Mouse (Mus musculus) C2C12 (cell line): ENCODE data around the gene Morn4. TPM values are rescaled to one million over a fixed set of nuclear protein-coding genes. Genes with fewer than 3 reads are reported as not detected.

Experiments used
- H3K27me3 ChIP-seq: one replicate; pipeline ENCODE4 v1.6.1; 2011; ENCODE audit not compliant: control insufficient read depth, insufficient read depth, insufficient read length
- H3K36me3 ChIP-seq: one replicate; pipeline ENCODE4 v1.6.1; 2011; ENCODE audit not compliant: control insufficient read depth, insufficient read depth
- H3K4me3 ChIP-seq: one replicate; pipeline ENCODE4 v1.5.1; 2011; ENCODE audit warnings: mild to moderate bottlenecking, control low read depth; ENCODE audit not compliant: poor library complexity, insufficient read depth, severe bottlenecking
- H3K79me2 ChIP-seq: one replicate; pipeline ENCODE4 v1.6.1; 2011; ENCODE audit not compliant: control insufficient read depth, insufficient read depth
- H3K79me3 ChIP-seq: one replicate; pipeline ENCODE4 v1.6.1; 2011; ENCODE audit warnings: low read depth, control low read depth
- H3ac ChIP-seq: one replicate; pipeline ENCODE3; 2011; ENCODE audit warnings: low read depth; ENCODE audit not compliant: control insufficient read depth, insufficient read length
- CEBPB ChIP-seq: IDR thresholded peaks from one replicate; pipeline ENCODE4 v1.6.1; 2011; ENCODE audit warnings: low read depth, mild to moderate bottlenecking, control low read depth, moderate library complexity
- CTCF ChIP-seq: IDR thresholded peaks from one replicate; pipeline ENCODE4 v1.5.1; 2011; ENCODE audit not compliant: control insufficient read depth, insufficient read depth, insufficient read length
- FOSL1 ChIP-seq: IDR thresholded peaks from one replicate; pipeline ENCODE4 v1.8.0; 2011; ENCODE audit warnings: mild to moderate bottlenecking, low read length; ENCODE audit not compliant: poor library complexity, insufficient read depth, severe bottlenecking
- MAX ChIP-seq: IDR thresholded peaks from one replicate; pipeline ENCODE4 v1.6.1; 2011; ENCODE audit warnings: mild to moderate bottlenecking, control low read depth
- MYOD1 ChIP-seq: IDR thresholded peaks from one replicate; pipeline ENCODE4 v1.6.1; 2011; ENCODE audit warnings: low read depth; ENCODE audit not compliant: control insufficient read depth, insufficient read length
- MYOG ChIP-seq: IDR thresholded peaks from one replicate; pipeline ENCODE4 v1.6.1; 2011; ENCODE audit not compliant: control insufficient read depth, insufficient read length; ENCODE audit errors: extremely low read depth
- USF1 ChIP-seq: IDR thresholded peaks from one replicate; pipeline ENCODE4 v1.6.1; 2011; ENCODE audit warnings: low read depth, mild to moderate bottlenecking, control low read depth, moderate library complexity
- polyA plus RNA-seq: library from polyadenylated mRNA; unstranded; fragments of >200 nt; fragmentation: generic; extraction: Trizol; gene quantifications from one replicate; pipeline ENCODE4 v1.2.1, GENCODE M21; 2012; ENCODE audit warnings: missing spikeins

Gene Morn4
- polyA plus RNA-seq, 1 experiment: 16.5 TPM

GRCm38 (mm10) chr19:42071886-42072608 lies 14.1 kb downstream of the Morn4 start:
- no peaks in the 10 kb centered on the region for H3K27me3 ChIP-seq
- no peaks in the 10 kb centered on the region for H3K36me3 ChIP-seq
- no peaks in the 10 kb centered on the region for H3K79me2 ChIP-seq
- TF ChIP-seq CEBPB: no peak
- TF ChIP-seq MYOD1: no peak
- TF ChIP-seq CTCF: no peak
- no peak for TF ChIP-seq MAX
- no peak for TF ChIP-seq USF1
- no peak for TF ChIP-seq FOSL1
- H3K4me3 ChIP-seq: no peak overlapping the region
- no peaks in the 10 kb centered on the region for H3K79me3 ChIP-seq
- H3ac ChIP-seq: no peak overlapping the region

- Histone ChIP-seq H3K36me3 (no peaks in the 10 kb centered on the region), H3K79me3 (no peaks in the 10 kb centered on the region), H3K27me3 (no peaks in the 10 kb centered on the region), H3K4me3 (no peak overlapping the region), H3K79me2 (no peaks in the 10 kb centered on the region), H3ac (no peak overlapping the region)
- TF ChIP-seq CEBPB (no peak), MAX (no peak), CTCF (peak; percentile 39)
Measured at GRCm38 (mm10) chr19:42071221-42071620, 14.9 kb downstream of the Morn4 start.

DNA sequence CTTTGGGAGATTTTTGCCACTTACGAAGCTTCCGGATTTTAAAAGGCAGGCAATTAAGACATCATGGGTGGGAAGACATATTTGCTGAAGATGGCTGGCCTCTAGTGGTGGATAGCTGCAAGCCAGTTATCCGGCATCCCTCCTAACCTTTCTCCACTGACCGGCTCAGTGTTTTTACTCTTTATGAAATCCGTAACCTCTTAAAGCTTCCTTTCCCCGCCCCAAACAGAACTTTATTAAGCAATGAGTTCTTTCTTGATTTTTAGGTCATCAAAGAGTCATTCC lies 17.0 kb downstream of the Morn4 start:
- Histone ChIP-seq H3K27me3 (no peaks in the 10 kb centered on the region), H3K79me3 (no peaks in the 10 kb centered on the region), H3K4me3 (no peak overlapping the region), H3K79me2 (no peaks in the 10 kb centered on the region), H3K36me3 (no peaks in the 10 kb centered on the region), H3ac (no peak overlapping the region)
- no peak for TF ChIP-seq MYOG
- no peak for TF ChIP-seq FOSL1
- no peak for TF ChIP-seq USF1
- peak; percentile 24 for TF ChIP-seq CTCF
- no peak for TF ChIP-seq MYOD1
- no peak for TF ChIP-seq CEBPB

DNA sequence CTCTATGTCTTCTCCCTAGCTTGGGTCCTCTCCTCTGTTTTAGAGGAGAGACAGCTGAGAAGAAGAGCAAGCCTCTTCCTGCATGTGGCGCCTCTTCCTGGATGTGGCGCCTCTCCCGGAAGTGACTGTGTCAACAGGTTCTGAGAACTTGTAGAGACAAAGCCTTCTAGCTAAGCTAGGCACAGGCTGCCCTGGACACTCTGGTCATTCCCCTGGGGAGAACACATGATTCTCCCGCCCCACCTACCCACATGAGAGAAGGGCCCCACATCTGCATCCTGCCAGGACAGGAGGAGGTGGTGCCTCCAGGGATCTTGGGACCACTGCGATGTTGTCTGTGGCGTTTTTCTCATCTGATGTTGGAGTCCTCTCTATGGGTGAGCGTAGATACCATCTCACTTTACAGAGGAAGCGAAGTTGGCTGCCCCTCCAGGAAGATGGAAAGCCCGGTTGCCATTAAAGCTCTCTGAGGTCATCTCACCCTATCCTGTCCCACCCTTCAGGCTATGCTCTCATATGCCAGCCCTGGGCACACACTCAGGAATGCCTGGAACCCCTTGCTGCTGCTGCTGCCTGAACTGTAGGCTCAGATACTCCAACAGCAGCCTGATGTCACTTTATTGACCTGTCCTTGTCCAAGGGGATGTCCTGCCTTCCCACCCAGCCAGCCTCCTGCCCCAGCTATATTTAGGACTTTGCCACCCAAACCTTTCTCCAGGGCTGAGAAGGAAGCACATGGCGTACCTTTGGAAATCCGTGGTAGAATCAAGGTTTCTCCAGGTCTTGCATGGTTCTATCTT lies 17.5 kb downstream of the Morn4 start:
- Histone ChIP-seq H3K4me3 (no peak overlapping the region), H3K27me3 (no peaks in the 10 kb centered on the region), H3ac (no peak overlapping the region), H3K79me3 (no peaks in the 10 kb centered on the region), H3K36me3 (no peaks in the 10 kb centered on the region), H3K79me2 (no peaks in the 10 kb centered on the region)
- TF ChIP-seq MYOD1 (no peak), MAX (no peak), MYOG (no peak), USF1 (no peak), CTCF (no peak), FOSL1 (no peak), CEBPB (no peak)

DNA sequence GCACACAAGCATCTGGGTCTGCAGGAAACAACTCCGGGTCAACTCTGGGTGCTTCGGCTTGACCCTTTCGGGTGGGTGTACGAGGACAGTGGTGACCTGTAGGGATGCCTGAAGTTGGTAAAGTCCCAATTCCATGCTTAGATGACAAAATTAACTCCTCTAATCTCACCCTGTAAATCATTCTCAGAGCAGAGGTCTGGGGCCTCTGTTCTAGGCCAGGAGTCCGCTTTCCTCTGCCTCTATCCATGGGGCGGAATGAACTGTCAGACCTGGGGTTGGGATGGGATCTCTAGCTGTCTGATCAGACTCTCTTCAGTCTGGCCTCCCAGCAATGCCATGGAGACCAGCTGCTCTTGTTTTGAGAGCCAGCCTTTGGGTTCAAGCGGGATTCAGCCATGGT lies 24.7 kb downstream of the Morn4 start:
- TF ChIP-seq MYOG (no peak), CTCF (no peak), MAX (no peak), MYOD1 (no peak), CEBPB (no peak), FOSL1 (no peak), USF1 (no peak)
- H3K36me3 ChIP-seq: no peaks in the 10 kb centered on the region

GRCm38 (mm10) chr19:42058426-42058825 lies 27.7 kb downstream of the Morn4 start:
- no peak for TF ChIP-seq USF1
- no peak for TF ChIP-seq MYOD1
- TF ChIP-seq FOSL1: no peak
- TF ChIP-seq CEBPB: no peak
- TF ChIP-seq CTCF: no peak
- TF ChIP-seq MAX: no peak
- TF ChIP-seq MYOG: no peak
- Histone ChIP-seq H3K4me3 (no peak overlapping the region), H3K79me2 (no peaks in the 10 kb centered on the region), H3ac (no peak overlapping the region), H3K27me3 (peaks cover 15% of the 10 kb centered on the region), H3K36me3 (no peaks in the 10 kb centered on the region), H3K79me3 (no peaks in the 10 kb centered on the region)

More for the DNA sequence above, 24.7 kb downstream of the Morn4 start:
- no peak overlapping the region for H3ac ChIP-seq
- no peak overlapping the region for H3K4me3 ChIP-seq
- H3K27me3 ChIP-seq: peaks cover 15% of the 10 kb centered on the region
- H3K79me2 ChIP-seq: no peaks in the 10 kb centered on the region
- no peaks in the 10 kb centered on the region for H3K79me3 ChIP-seq
